Mouse (Mus musculus): ENCODE results near the gene Cfap43.

DNA sequence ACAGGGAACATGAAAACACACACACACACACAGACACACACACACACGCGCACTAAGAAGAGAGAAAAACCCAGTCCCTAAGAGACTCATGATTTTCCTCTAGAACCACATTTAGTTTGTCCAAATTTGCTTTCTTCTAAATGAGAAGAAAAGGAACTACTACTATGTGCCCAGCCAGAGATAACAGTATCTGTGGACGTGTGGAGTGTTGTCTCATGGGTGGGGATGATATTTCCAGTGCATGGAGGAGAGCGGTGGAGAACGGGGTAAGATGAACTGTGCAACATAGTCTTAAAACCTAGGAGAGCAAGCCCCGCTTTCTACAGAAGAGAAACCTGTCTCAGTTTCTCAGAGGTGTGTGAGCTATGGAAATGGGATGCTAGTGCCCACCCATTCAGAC, 135.2 kb downstream of the Cfap43 start:
- TF ChIP-seq CTCF (IDR thresholded peaks at IDR 0.05; ENCODE audit: low read depth, low read length) (no peak), POLR2A (IDR thresholded peaks at IDR 0.05; ENCODE audit: extremely low read depth, insufficient read depth, low read length) (no peak)

Measured in liver, adult 2 months (tissue).